Mouse (Mus musculus): Measurements from ENCODE around the gene Tlr4.

GRCm38 (mm10) chr4:66804552-66805301, 22.7 kb upstream of the Tlr4 start:
- TF ChIP-seq CTCF (conservative IDR thresholded peaks at IDR 0.05; ENCODE audit: low read length) (no peak), NANOG (IDR thresholded peaks at IDR 0.05; ENCODE audit: borderline replicate concordance, low read length) (no peak)

Measured in E14TG2a.4 (cell line).